Mouse (Mus musculus) G1E (cell line): ENCODE data around the gene Tenm2. TPM values are rescaled to one million over a fixed set of nuclear protein-coding genes. Genes with fewer than 3 reads are reported as not detected.

ENCODE experiments used
- ATAC-seq: 2 replicates; pipeline ENCODE4 v1.8.0; 2016; ENCODE audit warnings: mild to moderate bottlenecking; ENCODE audit not compliant: insufficient number of reproducible peaks, poor library complexity, low FRiP score, severe bottlenecking; ENCODE audit errors: extremely low read depth
- DNase-seq: peaks from one replicate; pipeline ENCODE4 v3.0.0; 2012; ENCODE audit warnings: low spot score
- H3K27me3 ChIP-seq: 2 replicates; pipeline ENCODE4 v1.6.1; 2012; ENCODE audit warnings: mild to moderate bottlenecking, low read length, inconsistent platforms; ENCODE audit not compliant: insufficient read depth
- H3K36me3 ChIP-seq: replicated peaks from 2 replicates; pipeline ENCODE3; 2012; ENCODE audit warnings: mild to moderate bottlenecking, inconsistent platforms
- H3K4me1 ChIP-seq: 2 replicates; pipeline ENCODE4 v1.6.1; 2012; ENCODE audit warnings: low read depth, low read length, inconsistent platforms, mixed read lengths; ENCODE audit not compliant: insufficient read depth
- H3K4me3 ChIP-seq: 2 replicates; pipeline ENCODE4 v1.5.1; 2012; ENCODE audit warnings: low read depth, mild to moderate bottlenecking, inconsistent platforms, low read length, moderate library complexity, mixed read lengths
- H3K9me3 ChIP-seq: replicated peaks from 2 replicates; pipeline ENCODE4 v1.6.1; 2012; ENCODE audit warnings: inconsistent platforms
- CTCF ChIP-seq: IDR thresholded peaks from 2 replicates; pipeline ENCODE4 v1.5.1; 2012; ENCODE audit warnings: low read depth, low read length, inconsistent platforms, mixed read lengths
- GATA1 ChIP-seq: IDR thresholded peaks from 2 replicates; pipeline ENCODE4 v1.6.1; 2012; ENCODE audit warnings: borderline replicate concordance, low read length, inconsistent platforms, mixed read lengths
- GATA2 ChIP-seq: IDR thresholded peaks from 2 replicates; pipeline ENCODE4 v1.6.1; 2012; ENCODE audit warnings: low read depth, low read length, inconsistent platforms, borderline replicate concordance
- POLR2AphosphoS5 ChIP-seq: IDR thresholded peaks from 2 replicates; pipeline ENCODE4 v1.6.1; 2012; ENCODE audit warnings: low read depth, low read length, inconsistent platforms; ENCODE audit not compliant: insufficient replicate concordance
- TAL1 ChIP-seq: conservative IDR thresholded peaks from 2 replicates; pipeline ENCODE4 v1.6.1; 2012; ENCODE audit warnings: low read depth, low read length, inconsistent platforms, mixed read lengths
- polyA plus RNA-seq: library from polyadenylated mRNA; stranded (reverse); fragments of >175 nt; gene quantifications from 2 replicates; pipeline ENCODE4 v1.2.3, GENCODE M21; 2012
- total RNA-seq, 2 experiments: library from RNA; stranded (forward) in 1 of 2; stranded (reverse) in 1 of 2; fragments of 200-1000 nt in 1 of 2; fragments of >200 nt in 1 of 2; fragmentation: Nextera tagmentation in 1 of 2; gene quantifications; 2 replicates each; pipeline ENCODE4 v1.2.3; 2014 to 2017

Gene Tenm2
- total and polyA plus RNA-seq, 3 experiments: 0.44 TPM; not detected in 2

GRCm38 (mm10) chr11:36277903-36278215, 957.9 kb downstream of the Tenm2 start:
- no peak for DNase-seq
- no peaks in the 10 kb centered on the region for H3K4me1 ChIP-seq
- TF ChIP-seq GATA2 (no peak), POLR2AphosphoS5 (no peak), GATA1 (no peak), CTCF (no peak), TAL1 (no peak)
- H3K36me3 ChIP-seq: no peaks in the 10 kb centered on the region
- H3K9me3 ChIP-seq: peaks cover 28% of the 10 kb centered on the region
- no peak for ATAC-seq
- H3K27me3 ChIP-seq: no peaks in the 10 kb centered on the region
- no peak overlapping the region for H3K4me3 ChIP-seq

- TF ChIP-seq GATA1: no peak
- no peak for TF ChIP-seq POLR2AphosphoS5
- TF ChIP-seq CTCF: no peak
- TF ChIP-seq TAL1: no peak
- no peak for TF ChIP-seq GATA2
These were observed 958.4 kb downstream of the Tenm2 start for GRCm38 (mm10) chr11:36277192-36277902.

GRCm38 (mm10) chr11:36276015-36276414, 959.7 kb downstream of the Tenm2 start:
- Histone ChIP-seq H3K9me3 (peaks cover 31% of the 10 kb centered on the region), H3K36me3 (no peaks in the 10 kb centered on the region), H3K4me1 (no peaks in the 10 kb centered on the region), H3K27me3 (no peaks in the 10 kb centered on the region), H3K4me3 (no peak overlapping the region)
- DNase-seq: no peak
- ATAC-seq: no peak
- TF ChIP-seq GATA2 (no peak), TAL1 (no peak), GATA1 (no peak), POLR2AphosphoS5 (no peak), CTCF (no peak)

More at GRCm38 (mm10) chr11:36277192-36277902, 958.4 kb downstream of the Tenm2 start:
- Histone ChIP-seq H3K36me3 (no peaks in the 10 kb centered on the region), H3K4me3 (no peak overlapping the region), H3K27me3 (no peaks in the 10 kb centered on the region), H3K4me1 (no peaks in the 10 kb centered on the region), H3K9me3 (peaks cover 30% of the 10 kb centered on the region)
- no peak for DNase-seq
- ATAC-seq: no peak

- Histone ChIP-seq H3K27me3 (no peaks in the 10 kb centered on the region), H3K36me3 (no peaks in the 10 kb centered on the region), H3K4me1 (no peaks in the 10 kb centered on the region), H3K4me3 (no peak overlapping the region), H3K9me3 (peaks cover 38% of the 10 kb centered on the region)
- ATAC-seq (no peak), DNase-seq (no peak)
- TF ChIP-seq GATA2: no peak
- TF ChIP-seq GATA1: no peak
- TF ChIP-seq POLR2AphosphoS5: no peak
- TF ChIP-seq CTCF: no peak
- TF ChIP-seq TAL1: no peak
These were observed 963.6 kb downstream of the Tenm2 start for GRCm38 (mm10) chr11:36272149-36272548.

GRCm38 (mm10) chr11:36269945-36270344, 965.8 kb downstream of the Tenm2 start:
- H3K9me3 ChIP-seq: peaks cover 46% of the 10 kb centered on the region
- H3K4me1 ChIP-seq: no peaks in the 10 kb centered on the region
- no peak for TF ChIP-seq CTCF
- TF ChIP-seq POLR2AphosphoS5: no peak
- no peak for TF ChIP-seq GATA2
- no peak for TF ChIP-seq GATA1
- no peak for TF ChIP-seq TAL1
- no peak overlapping the region for H3K4me3 ChIP-seq
- no peak for ATAC-seq
- no peaks in the 10 kb centered on the region for H3K27me3 ChIP-seq
- DNase-seq: no peak
- H3K36me3 ChIP-seq: no peaks in the 10 kb centered on the region

- ATAC-seq: no peak
- Histone ChIP-seq H3K36me3 (no peaks in the 10 kb centered on the region), H3K9me3 (peaks cover 39% of the 10 kb centered on the region), H3K27me3 (no peaks in the 10 kb centered on the region), H3K4me1 (no peaks in the 10 kb centered on the region), H3K4me3 (no peak overlapping the region)
- DNase-seq: no peak
- TF ChIP-seq POLR2AphosphoS5: no peak
- no peak for TF ChIP-seq GATA2
- TF ChIP-seq GATA1: no peak
- no peak for TF ChIP-seq TAL1
- no peak for TF ChIP-seq CTCF
These were observed 970.8 kb downstream of the Tenm2 start for GRCm38 (mm10) chr11:36264776-36265466.
